ENCODE assay signal across 14 mouse cellular contexts in the genomic region with DNA sequence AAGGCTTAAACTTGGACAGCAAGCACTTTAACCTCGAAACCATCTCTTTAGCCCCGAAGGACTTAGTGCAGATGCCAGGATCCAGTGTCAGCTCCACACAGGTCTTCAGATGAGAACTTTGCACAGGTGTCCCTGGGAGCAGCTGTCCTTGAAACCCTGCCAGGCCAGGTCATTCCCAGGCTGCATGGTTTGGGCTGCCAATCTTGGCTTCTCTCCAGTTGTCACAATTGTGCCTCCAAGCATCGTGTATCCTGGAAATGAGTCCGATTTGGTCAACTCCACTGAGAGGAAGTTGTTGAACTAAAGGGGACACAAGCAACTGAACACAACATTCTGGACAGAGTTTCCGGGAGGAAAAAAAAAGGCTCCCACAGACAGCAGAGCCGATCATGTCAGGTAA. TPM values are rescaled to one million over a fixed set of nuclear protein-coding genes. Genes with fewer than 3 reads are reported as not detected.
DNase-seq lines count a peak whose midpoint lies in the region; ATAC-seq and TF ChIP-seq lines count a peak whose summit lies in the region.
"Had no signal": no experiment of that assay in that cellular context is flagged by ENCODE, and none has a peak within 500 bp of the region (broad histone marks: within the 10 kb centered on the region; RNA-seq: fewer than 3 reads in every experiment).

No protein-coding gene starts in this region.

- peak; percentile 54 for DNase-seq in embryonic facial prominence, embryonic 14.5 days (ENCODE audit: low spot score)
- DNase-seq in embryonic facial prominence, embryonic 10.5 days (ENCODE audit: low spot score) = no peak
- DNase-seq in lung, embryonic 14.5 days = peak; percentile 56
- no peak for DNase-seq in lung, postnatal 36 days
- DNase-seq in heart, postnatal 14 days = peak; percentile 16 to 35
- peak; percentile 59 to 66 for DNase-seq in kidney, postnatal 36 days
- no peak for DNase-seq in right cerebral cortex, postnatal 10 days (ENCODE audit: low spot score in 2 of 2)
- no peak for DNase-seq in cerebellum, adult 9-10 months
- DNase-seq: lung, adult 2 months had no signal

- H3K9me3 ChIP-seq in embryonic facial prominence, embryonic 14.5 days (ENCODE audit: control insufficient read depth, low read length) = no peaks in the 10 kb centered on the region
- H3K9me3 ChIP-seq in embryonic facial prominence, embryonic 10.5 days = no peaks in the 10 kb centered on the region
- H3K9me3 ChIP-seq in lung, embryonic 14.5 days (ENCODE audit: low read depth, low read length) = no peaks in the 10 kb centered on the region
- H3K9me3 ChIP-seq: embryonic facial prominence, embryonic 12.5 days; forebrain, embryonic 10.5 days; midbrain, embryonic 12.5 days had no signal

- 73% methylated on average over 6 of the region's 6 CpGs for WGBS in embryonic facial prominence, embryonic 14.5 days
- 82% methylated on average over 6 of the region's 6 CpGs for whole genome bisulfite sequencing in embryonic facial prominence, embryonic 10.5 days
- WGBS in lung, embryonic 14.5 days = 68% methylated on average over 6 of the region's 6 CpGs

- no peaks in the 10 kb centered on the region for H3K27me3 ChIP-seq in embryonic facial prominence, embryonic 14.5 days (replicated peaks; ENCODE audit: control insufficient read depth, insufficient read depth, low read length)
- H3K27me3 ChIP-seq in embryonic facial prominence, embryonic 10.5 days (replicated peaks; ENCODE audit: low read depth, poor library complexity, severe bottlenecking) = no peaks in the 10 kb centered on the region
- no peaks in the 10 kb centered on the region for H3K27me3 ChIP-seq in lung, embryonic 14.5 days (ENCODE audit: insufficient read depth, low read length)
- H3K27me3 ChIP-seq: embryonic facial prominence, embryonic 12.5 days had no signal

- intact Hi-C loops in heart, postnatal 14 days (cut with DNase I) = loop anchor here (2.0 kb wide), 1 partner anchor 39 kb away; no protein-coding TSS in a partner anchor

- H3K4me1 ChIP-seq in embryonic facial prominence, embryonic 14.5 days (ENCODE audit: control insufficient read depth, insufficient read depth, low read length) = peaks cover 20% of the 10 kb centered on the region
- H3K4me1 ChIP-seq in embryonic facial prominence, embryonic 10.5 days = peaks cover 36% of the 10 kb centered on the region
- H3K4me1 ChIP-seq in lung, embryonic 14.5 days (ENCODE audit: insufficient read depth) = no peaks in the 10 kb centered on the region

- no peak overlapping the region for H3K27ac ChIP-seq in embryonic facial prominence, embryonic 14.5 days (replicated peaks; ENCODE audit: low read depth, low read length)
- H3K27ac ChIP-seq in embryonic facial prominence, embryonic 10.5 days (replicated peaks) = no peak overlapping the region
- no peak overlapping the region for H3K27ac ChIP-seq in lung, embryonic 14.5 days (ENCODE audit: low read depth)
- H3K27ac ChIP-seq: embryonic facial prominence, embryonic 12.5 days; forebrain, embryonic 10.5 days; layer of hippocampus, adult 2 months; midbrain, embryonic 12.5 days had no signal

- H3K4me2 ChIP-seq in embryonic facial prominence, embryonic 14.5 days (ENCODE audit: low read depth, low read length) = no peak overlapping the region
- no peak overlapping the region for H3K4me2 ChIP-seq in lung, embryonic 14.5 days
- H3K4me2 ChIP-seq: embryonic facial prominence, embryonic 12.5 days; midbrain, embryonic 12.5 days had no signal

- no peak for TF ChIP-seq CTCF in lung, embryonic 14.5 days (IDR thresholded peaks at IDR 0.05; ENCODE audit: low read depth)

- no peaks in the 10 kb centered on the region for H3K36me3 ChIP-seq in embryonic facial prominence, embryonic 14.5 days (ENCODE audit: control insufficient read depth, insufficient read depth, low read length)
- no peaks in the 10 kb centered on the region for H3K36me3 ChIP-seq in embryonic facial prominence, embryonic 10.5 days (replicated peaks)
- H3K36me3 ChIP-seq in lung, embryonic 14.5 days (ENCODE audit: insufficient read depth) = no peaks in the 10 kb centered on the region
- H3K36me3 ChIP-seq: embryonic facial prominence, embryonic 12.5 days; forebrain, embryonic 10.5 days; midbrain, embryonic 12.5 days had no signal

- ATAC-seq in embryonic facial prominence, embryonic 14.5 days (ENCODE audit: low read depth) = no peak
- no peak for ATAC-seq in lung, embryonic 14.5 days (ENCODE audit: insufficient read depth)

- no peak overlapping the region for H3K9ac ChIP-seq in embryonic facial prominence, embryonic 14.5 days (ENCODE audit: low read depth, low read length)
- no peak overlapping the region for H3K9ac ChIP-seq in lung, embryonic 14.5 days
- H3K9ac ChIP-seq: embryonic facial prominence, embryonic 12.5 days; midbrain, embryonic 12.5 days had no signal

- H3K4me3 ChIP-seq in embryonic facial prominence, embryonic 14.5 days (ENCODE audit: low read depth, low read length) = no peak overlapping the region
- H3K4me3 ChIP-seq in embryonic facial prominence, embryonic 10.5 days = no peak overlapping the region
- no peak overlapping the region for H3K4me3 ChIP-seq in lung, embryonic 14.5 days (ENCODE audit: low read depth, low read length)
- H3K4me3 ChIP-seq: embryonic facial prominence, embryonic 12.5 days; forebrain, embryonic 10.5 days; layer of hippocampus, adult 2 months; midbrain, embryonic 12.5 days had no signal

RNA-seq across cellular contexts. Expression of a gene that starts 8.4 kb away (rescaled TPM):
- polyA plus RNA-seq in embryonic facial prominence, embryonic 14.5 days (2014; fragmentation: Nextera tagmentation; extraction: Ambion mirVana) = 0.73 and 1.8 TPM in 2 replicates
- 0.20 TPM in 1 of 2 replicates, not detected in the other for polyA plus RNA-seq in embryonic facial prominence, embryonic 10.5 days (2016; fragmentation: Nextera tagmentation; extraction: Ambion mirVana)
- polyA plus RNA-seq in lung, embryonic 14.5 days (2014; fragmentation: Nextera tagmentation; extraction: Ambion mirVana) = 0.11 and 0.14 TPM in 2 replicates
- under 1 TPM in 1 of 2 experiments, not detected in 1; 0.36 TPM for total RNA-seq in heart, postnatal 14 days (2021)
- total RNA-seq: adrenal gland, adult 18-20 months had no signal
- polyA plus RNA-seq: midbrain, embryonic 12.5 days had no signal

RNA-seq across cellular contexts. Expression of a gene that starts 42.2 kb away (rescaled TPM):
- 27.0 and 32.2 TPM in 2 replicates for polyA plus RNA-seq in embryonic facial prominence, embryonic 14.5 days (2014; fragmentation: Nextera tagmentation; extraction: Ambion mirVana)
- 20.0 and 22.4 TPM in 2 replicates for polyA plus RNA-seq in embryonic facial prominence, embryonic 10.5 days (2016; fragmentation: Nextera tagmentation; extraction: Ambion mirVana)
- 22.6 and 24.3 TPM in 2 replicates for polyA plus RNA-seq in lung, embryonic 14.5 days (2014; fragmentation: Nextera tagmentation; extraction: Ambion mirVana)
- total RNA-seq in heart, postnatal 14 days (2021) = 10 to 100 TPM; 53.0 to 62.6 TPM

Comparison
In these comparisons a context has a peak if more than half of its experiments do, and no peak if none do; other contexts are left out.
1. DNase-seq: peak in embryonic facial prominence, embryonic 14.5 days (single experiment), lung, embryonic 14.5 days (single experiment), heart, postnatal 14 days (2 of 2) and kidney, postnatal 36 days (2 of 2); none in embryonic facial prominence, embryonic 10.5 days (single experiment), lung, postnatal 36 days (single experiment), right cerebral cortex, postnatal 10 days (0 of 2) and cerebellum, adult 9-10 months (single experiment).